Mouse (Mus musculus): ENCODE results near the gene Il1r1.

DNA sequence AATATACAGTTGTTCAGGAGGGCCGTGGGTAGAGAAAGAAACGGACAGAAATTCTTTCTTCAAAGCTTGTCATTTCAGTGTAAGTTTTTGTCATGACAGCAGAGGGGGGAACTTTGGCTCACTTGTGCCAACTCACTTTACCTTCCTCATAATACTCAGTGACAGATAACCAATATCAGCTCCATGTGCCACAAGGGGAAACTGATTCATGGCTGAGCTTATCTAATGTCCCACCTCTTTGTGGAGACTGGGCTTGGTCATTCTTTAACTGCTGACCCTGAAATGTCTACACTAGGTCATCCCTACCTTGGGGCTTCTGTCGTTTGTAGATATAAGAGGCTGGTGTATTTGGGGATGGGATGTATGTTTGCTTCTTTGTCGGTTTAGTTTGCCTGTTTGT, 53.1 kb downstream of the Il1r1 start:
- TF ChIP-seq POLR2A (IDR thresholded peaks at IDR 0.05; ENCODE audit: insufficient read depth, low read length) (no peak), EP300 (IDR thresholded peaks at IDR 0.05; ENCODE audit: insufficient read depth, low read depth, low read length) (no peak), CTCF (IDR thresholded peaks at IDR 0.05; ENCODE audit: low read depth, low read length) (no peak)

Measured in ES-Bruce4 (cell line).